13 mouse cellular contexts compared by ENCODE assay signal in genomic region chr2:157768682-157769429, GRCm38 (mm10). TPM values are rescaled to one million over a fixed set of nuclear protein-coding genes. Genes with fewer than 3 reads are reported as not detected.
DNase-seq lines count a peak whose midpoint lies in the region; ATAC-seq and TF ChIP-seq lines count a peak whose summit lies in the region.
"Had no signal": no experiment of that assay in that cellular context is flagged by ENCODE, and none has a peak within 500 bp of the region (broad histone marks: within the 10 kb centered on the region; RNA-seq: fewer than 3 reads in every experiment).

No protein-coding gene starts in this region.

- TF ChIP-seq CTCF in layer of hippocampus, adult 2 months (conservative IDR thresholded peaks at IDR 0.05) = no peak
- TF ChIP-seq CTCF in lung, postnatal 0 days (IDR thresholded peaks at IDR 0.05) = no peak

- no peak overlapping the region for H3K4me3 ChIP-seq in layer of hippocampus, adult 2 months
- no peak overlapping the region for H3K4me3 ChIP-seq in embryonic facial prominence, embryonic 15.5 days (replicated peaks)
- no peak overlapping the region for H3K4me3 ChIP-seq in lung, postnatal 0 days (ENCODE audit: low read depth, low read length)
- no peak overlapping the region for H3K4me3 ChIP-seq in stomach, embryonic 16.5 days (replicated peaks; ENCODE audit: low read length)
- H3K4me3 ChIP-seq: myocyte had no signal

- H3K9ac ChIP-seq in embryonic facial prominence, embryonic 15.5 days = no peak overlapping the region
- H3K9ac ChIP-seq in lung, postnatal 0 days (replicated peaks; ENCODE audit: low read depth) = no peak overlapping the region
- no peak overlapping the region for H3K9ac ChIP-seq in stomach, embryonic 16.5 days (ENCODE audit: low read length)

- DNase-seq in layer of hippocampus, adult 2 months (ENCODE audit: low spot score in 2 of 2) = no peak
- no peak for DNase-seq in layer of hippocampus, postnatal 14 days (ENCODE audit: low spot score in 2 of 2)
- DNase-seq in lung, postnatal 0 days (ENCODE audit: low spot score) = peak; percentile 68
- DNase-seq in right cerebral cortex, adult 2 months (ENCODE audit: low spot score in 2 of 2) = no peak
- no peak for DNase-seq in gastrocnemius, postnatal 4 days (ENCODE audit: low spot score in 2 of 2)
- DNase-seq: adrenal gland, postnatal 25 days; heart, adult 11 months; left cerebral cortex, postnatal 4 days had no signal

- H3K4me1 ChIP-seq in embryonic facial prominence, embryonic 15.5 days = peaks cover 30% of the 10 kb centered on the region
- peaks cover 7% of the 10 kb centered on the region; the same call in 1 of the 2 replicates for H3K4me1 ChIP-seq in lung, postnatal 0 days (ENCODE audit: insufficient read depth, low read depth, low read length)
- H3K4me1 ChIP-seq in stomach, embryonic 16.5 days (ENCODE audit: control insufficient read depth, insufficient read depth, low read length) = peaks cover 13% of the 10 kb centered on the region; the same call in 1 of the 2 replicates

- H3K36me3 ChIP-seq in embryonic facial prominence, embryonic 15.5 days = no peaks in the 10 kb centered on the region
- H3K36me3 ChIP-seq in lung, postnatal 0 days (ENCODE audit: insufficient read depth, low read length) = no peaks in the 10 kb centered on the region
- H3K36me3 ChIP-seq in stomach, embryonic 16.5 days (ENCODE audit: control insufficient read depth, insufficient read depth, low read length) = no peaks in the 10 kb centered on the region

- TF ChIP-seq EP300 in lung, postnatal 0 days (IDR thresholded peaks at IDR 0.05) = no peak

- WGBS in embryonic facial prominence, embryonic 15.5 days = 18% methylated on average over 10 of the region's 10 CpGs
- WGBS in lung, postnatal 0 days = 39% methylated on average over 10 of the region's 10 CpGs
- 32% methylated on average over 10 of the region's 10 CpGs for WGBS in stomach, embryonic 16.5 days

- peak overlapping the region; percentile 23; the same call in 1 of the 2 replicates for H3K27ac ChIP-seq in layer of hippocampus, adult 2 months
- 0 out of 2 replicates have a peak overlapping the region, but pooled peaks have one; percentile 22 for H3K27ac ChIP-seq in embryonic facial prominence, embryonic 15.5 days (replicated peaks)
- H3K27ac ChIP-seq in lung, postnatal 0 days (ENCODE audit: low read length) = no peak overlapping the region
- no peak overlapping the region for H3K27ac ChIP-seq in stomach, embryonic 16.5 days (ENCODE audit: low read length)

- H3K4me2 ChIP-seq in embryonic facial prominence, embryonic 15.5 days (replicated peaks) = no peak overlapping the region
- H3K4me2 ChIP-seq in lung, postnatal 0 days (replicated peaks; ENCODE audit: low read depth, low read length) = no peak overlapping the region
- no peak overlapping the region for H3K4me2 ChIP-seq in stomach, embryonic 16.5 days (ENCODE audit: low read depth, low read length)

- H3K27me3 ChIP-seq in embryonic facial prominence, embryonic 15.5 days = no peaks in the 10 kb centered on the region
- H3K27me3 ChIP-seq in lung, postnatal 0 days (replicated peaks; ENCODE audit: insufficient read depth, low read length) = no peaks in the 10 kb centered on the region
- no peaks in the 10 kb centered on the region for H3K27me3 ChIP-seq in stomach, embryonic 16.5 days (ENCODE audit: control insufficient read depth, insufficient read depth, low read length)

- ATAC-seq in embryonic facial prominence, embryonic 15.5 days (ENCODE audit: insufficient number of reproducible peaks, low FRiP score, low TSS enrichment, low read depth) = no peak; the same call in 1 of the 2 replicates
- peak; percentile 80 for ATAC-seq in lung, postnatal 0 days
- ATAC-seq in stomach, embryonic 16.5 days (ENCODE audit: insufficient read depth, low FRiP score) = 0 out of 2 replicates have a peak, but pooled peaks have one; percentile 40
- ATAC-seq: intestine, embryonic 16.5 days had no signal

- H3K9me3 ChIP-seq in embryonic facial prominence, embryonic 15.5 days (replicated peaks) = no peaks in the 10 kb centered on the region
- no peaks in the 10 kb centered on the region for H3K9me3 ChIP-seq in lung, postnatal 0 days (ENCODE audit: low read length)
- no peaks in the 10 kb centered on the region for H3K9me3 ChIP-seq in stomach, embryonic 16.5 days (replicated peaks; ENCODE audit: control insufficient read depth, low read length)
- H3K9me3 ChIP-seq: G1E had no signal

RNA-seq across cellular contexts. Expression of gene Ctnnbl1, which starts 31.7 kb away (rescaled TPM):
- 10 to 100 TPM; 29.2 to 32.8 TPM for total RNA-seq in layer of hippocampus, adult 2 months (2021)
- total RNA-seq in layer of hippocampus, postnatal 14 days (2021) = 10 to 100 TPM; 24.4 to 26.9 TPM
- 51.9 and 55.2 TPM in 2 replicates for polyA plus RNA-seq in embryonic facial prominence, embryonic 15.5 days (2015; fragmentation: Nextera tagmentation; extraction: Ambion mirVana)
- 28.5 and 30.8 TPM in 2 replicates for polyA plus RNA-seq in lung, postnatal 0 days (2015; fragmentation: Nextera tagmentation; extraction: Ambion mirVana)
- 43.9 and 44.7 TPM in 2 replicates for polyA plus RNA-seq in stomach, embryonic 16.5 days (2015; fragmentation: Nextera tagmentation; extraction: Ambion mirVana)
- 10 to 100 TPM; 19.8 to 20.3 TPM for total RNA-seq in gastrocnemius, postnatal 4 days (2021)

Comparison
In these comparisons a context has a peak if more than half of its experiments do, and no peak if none do; other contexts are left out.
1. H3K27ac ChIP-seq: peak in layer of hippocampus, adult 2 months (single experiment) and embryonic facial prominence, embryonic 15.5 days (single experiment); none in lung, postnatal 0 days (single experiment) and stomach, embryonic 16.5 days (single experiment).